Mouse (Mus musculus) embryo, embryonic 10.5 days (tissue): ENCODE measurements at regions not wholly inside any gene's neighbourhood (a gene's known extent, or its start where the extent isn't known, plus 50 kb on each side); places are given as distances from the start of the nearest gene placed in this dataset.
A peak's percentile ranks its signal among the peaks of the same experiment; 100 is the strongest.

Experiments
- DNase-seq: peaks from one replicate; pipeline ENCODE4 v3.0.0-alpha.2; 2015; ENCODE audit warnings: low spot score

GRCm38 (mm10) chr11:64579826-64580225 lies 143.4 kb upstream of the F930015N05Rik start:
- DNase-seq, result no peak

DNA sequence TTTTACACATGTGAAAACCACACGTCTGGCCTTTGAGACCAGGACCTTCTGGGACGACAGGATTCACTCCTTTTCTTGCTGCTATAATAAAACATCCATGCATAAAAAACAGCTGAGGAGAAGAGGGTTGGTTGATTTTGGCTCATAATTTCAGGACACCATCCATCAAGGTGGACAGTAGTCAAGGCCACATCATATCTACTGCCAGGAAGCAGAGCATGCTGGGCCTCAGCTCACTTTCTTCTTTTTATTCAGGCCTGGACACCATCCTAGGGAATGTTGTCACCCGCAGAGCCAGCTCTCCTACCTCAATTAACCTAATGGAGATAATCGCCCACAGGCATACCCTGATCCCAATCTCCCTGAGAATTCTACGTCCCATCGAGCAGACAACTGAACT lies 149.6 kb upstream of the F930015N05Rik start:
- no peak for DNase-seq

DNA sequence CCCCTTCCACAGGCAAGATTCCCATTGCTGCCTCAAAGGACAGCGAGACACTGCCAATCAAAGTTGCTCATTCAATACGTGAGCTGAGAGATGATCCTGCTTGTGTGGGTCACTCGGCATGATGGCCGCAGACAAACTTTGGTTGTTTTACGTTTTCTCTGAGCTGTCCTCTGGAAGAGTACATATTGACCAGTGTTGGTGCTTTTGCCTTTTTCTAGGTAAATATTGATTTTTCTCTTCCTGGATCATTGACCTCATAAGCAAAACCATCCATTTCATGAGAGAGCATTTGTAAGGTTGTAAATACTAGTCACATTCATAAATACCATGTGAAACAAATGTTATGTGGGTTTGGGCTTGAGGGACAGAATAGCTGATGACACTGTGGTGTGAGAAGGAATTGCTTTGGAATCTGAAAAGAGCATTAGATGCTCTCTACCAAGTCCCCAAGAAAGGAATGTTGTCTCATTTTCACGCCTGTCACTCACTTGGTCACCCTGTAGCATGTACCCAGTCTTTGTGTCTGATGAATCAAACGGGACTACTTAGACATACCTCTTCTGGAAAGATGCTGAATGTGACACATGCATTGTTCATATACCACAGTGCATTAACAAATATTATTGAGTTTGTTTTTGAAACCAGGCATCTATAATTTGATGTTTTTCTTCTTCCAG lies 150.7 kb upstream of the F930015N05Rik start:
- DNase-seq, result peak; percentile 55

DNA sequence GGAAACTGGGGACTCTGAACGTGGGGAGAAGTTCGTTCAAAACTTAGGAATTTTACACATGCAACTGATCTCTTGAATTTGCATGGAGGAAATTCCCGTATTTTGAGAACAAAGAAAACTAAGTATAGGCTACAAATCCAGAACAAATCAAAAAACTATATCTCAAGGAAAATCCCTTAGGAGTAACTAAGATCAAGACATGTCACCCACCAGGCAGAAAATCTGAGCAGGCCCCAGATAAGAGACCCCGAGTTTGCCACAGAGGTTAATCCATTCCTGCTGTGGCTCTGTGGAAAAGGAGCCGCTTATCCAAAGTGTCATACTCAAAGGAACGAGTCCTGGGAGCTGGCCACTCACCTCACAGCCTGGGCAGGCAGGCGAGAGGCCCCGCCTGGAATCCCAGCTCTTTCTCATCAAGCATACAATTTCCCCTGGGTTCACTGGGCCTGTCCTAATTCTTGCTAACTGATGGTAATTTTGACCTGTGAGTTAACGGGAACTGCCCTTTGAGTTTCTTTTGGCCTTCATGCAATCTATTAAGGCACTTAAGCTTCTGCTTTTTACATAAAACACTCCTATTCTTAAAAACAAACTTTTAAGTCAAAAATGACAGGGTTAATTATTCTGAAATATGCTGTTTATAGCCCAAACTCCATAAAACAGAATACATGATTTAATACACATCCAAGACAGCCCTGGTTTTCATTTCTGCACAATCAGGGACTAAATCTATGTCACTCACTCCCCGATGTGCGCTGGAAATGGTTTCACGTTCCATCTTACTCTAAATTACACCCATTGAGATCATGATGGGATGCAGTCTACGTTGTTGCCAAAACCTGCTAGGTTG lies 151.5 kb upstream of the F930015N05Rik start:
- DNase-seq, result peak; percentile 85

DNA sequence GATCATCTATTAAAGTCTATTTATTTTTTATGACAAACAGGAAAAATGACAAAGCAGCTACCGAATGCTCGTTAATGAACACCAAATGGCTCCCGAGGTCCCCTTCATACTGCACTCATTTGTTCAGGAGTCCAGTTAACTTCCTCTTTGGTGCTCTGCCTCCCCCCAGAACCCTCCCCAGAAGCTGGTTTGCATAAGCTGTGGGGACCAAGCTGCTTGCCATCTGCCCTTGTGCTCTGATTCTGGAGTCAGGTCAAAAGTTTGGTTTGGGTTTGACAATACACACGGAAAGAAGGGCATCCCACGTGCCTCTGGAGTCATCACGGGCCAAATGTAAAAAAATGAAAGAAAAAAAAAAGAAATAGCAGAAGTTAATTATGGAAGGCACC lies 152.1 kb upstream of the F930015N05Rik start:
- DNase-seq, result peak; percentile 59

DNA sequence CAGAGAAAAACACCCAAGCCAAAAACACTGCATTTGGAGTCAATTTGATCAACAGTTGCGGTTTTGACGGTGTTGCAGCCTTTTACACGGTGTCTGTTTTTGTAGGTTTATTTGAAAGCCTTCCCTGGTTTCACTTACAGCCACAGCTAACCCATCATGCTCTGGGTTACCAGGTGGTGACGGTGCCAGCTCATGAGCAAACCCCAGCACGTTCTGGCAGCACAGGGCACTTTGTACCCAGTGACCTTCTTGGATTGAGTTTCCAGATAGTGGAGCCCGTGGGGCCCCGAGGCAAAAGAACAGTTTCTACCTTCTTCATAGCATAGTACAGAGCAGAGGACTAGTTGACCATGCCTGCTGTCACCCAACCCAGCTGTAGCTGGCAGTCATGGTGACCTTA lies 152.6 kb upstream of the F930015N05Rik start:
- peak; percentile 11 for DNase-seq

DNA sequence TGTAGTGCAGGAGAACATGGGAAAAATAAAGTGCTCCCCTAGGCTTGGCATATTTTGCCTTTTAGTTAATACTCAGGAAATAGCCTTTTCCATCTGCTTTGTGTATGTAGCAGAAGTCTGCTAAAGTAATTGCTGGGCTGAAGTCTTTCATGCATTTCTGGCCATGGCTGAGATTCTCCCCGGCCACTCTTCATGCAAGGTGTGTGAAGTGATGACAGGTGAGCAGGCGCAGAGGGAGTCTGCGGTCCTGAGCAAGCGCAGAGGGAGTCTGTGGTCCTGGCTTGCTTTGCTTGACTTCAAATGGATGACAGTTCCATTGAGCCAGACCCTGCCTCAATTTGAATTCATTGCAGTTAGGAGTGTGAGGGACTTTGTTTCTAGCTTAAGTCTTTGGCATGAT lies 153.6 kb upstream of the F930015N05Rik start:
- no peak for DNase-seq

- no peak for DNase-seq
These were observed 155.8 kb upstream of the F930015N05Rik start for GRCm38 (mm10) chr11:64592253-64592652.

GRCm38 (mm10) chr11:64597305-64597704 lies 160.9 kb upstream of the F930015N05Rik start:
- DNase-seq, result no peak

DNA sequence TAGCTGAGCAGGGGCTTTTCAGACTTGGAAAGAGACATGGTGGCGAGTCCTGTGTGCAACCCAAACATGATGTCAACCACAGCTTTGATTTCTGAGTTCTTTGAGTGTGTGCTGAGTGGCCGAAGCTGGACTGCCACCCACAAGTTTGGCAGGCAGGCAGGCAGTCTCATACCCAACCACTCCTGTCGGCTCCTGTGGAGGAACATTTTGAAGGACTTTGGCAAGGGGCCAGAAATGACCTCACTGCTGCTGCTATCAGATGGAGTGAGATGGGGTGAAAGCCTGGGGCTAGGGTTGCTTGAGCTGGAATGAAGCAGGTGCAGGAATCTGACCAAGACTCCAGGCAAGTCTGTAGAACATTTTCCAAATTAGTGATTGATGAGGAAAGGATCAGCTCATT lies 162.7 kb upstream of the F930015N05Rik start:
- no peak for DNase-seq

- peak; percentile 12 for DNase-seq
These were observed 164.0 kb upstream of the F930015N05Rik start for GRCm38 (mm10) chr11:64600201-64601102.

DNA sequence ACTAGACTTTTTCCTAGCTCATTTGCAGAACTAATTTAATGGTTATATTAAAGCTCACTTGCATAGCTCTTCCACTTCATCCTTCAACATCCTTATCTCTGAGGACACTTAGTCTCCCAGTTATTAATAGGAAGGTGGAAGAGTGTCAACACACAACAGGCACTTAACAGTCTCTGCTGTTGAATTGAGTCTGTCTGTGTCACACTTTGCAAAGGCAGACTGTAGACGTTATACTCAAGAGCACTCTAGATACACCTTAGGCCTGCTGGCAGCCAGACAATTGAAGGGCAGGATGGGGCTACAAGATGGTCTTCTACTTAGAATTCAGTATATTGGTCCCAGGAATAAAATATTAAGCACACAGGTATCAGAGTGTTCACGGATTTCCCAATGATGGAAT lies 172.6 kb upstream of the F930015N05Rik start:
- DNase-seq, result no peak

GRCm38 (mm10) chr11:64610724-64611123 lies 174.3 kb upstream of the F930015N05Rik start:
- DNase-seq, result no peak

DNA sequence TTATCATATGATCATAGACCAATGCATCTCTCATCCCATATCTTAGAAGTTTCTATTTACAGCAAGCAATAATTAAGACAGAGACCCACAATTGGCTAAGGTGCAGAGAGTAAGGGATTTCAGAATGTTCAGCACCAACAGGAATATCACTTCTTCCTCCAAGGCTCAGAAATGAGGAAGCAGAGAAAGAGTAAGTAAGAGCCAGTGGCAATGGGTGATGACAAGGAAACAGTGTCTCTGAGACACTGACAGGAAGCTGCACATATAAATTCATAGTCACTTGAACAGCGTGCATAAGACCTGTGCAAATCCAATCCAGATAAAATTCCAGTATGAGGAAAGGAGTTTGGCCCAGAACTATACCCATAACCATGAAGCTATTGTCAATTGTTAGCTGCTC lies 178.7 kb upstream of the F930015N05Rik start:
- no peak for DNase-seq

- no peak for DNase-seq
These were observed 182.4 kb upstream of the F930015N05Rik start for GRCm38 (mm10) chr11:64618631-64619385.

DNA sequence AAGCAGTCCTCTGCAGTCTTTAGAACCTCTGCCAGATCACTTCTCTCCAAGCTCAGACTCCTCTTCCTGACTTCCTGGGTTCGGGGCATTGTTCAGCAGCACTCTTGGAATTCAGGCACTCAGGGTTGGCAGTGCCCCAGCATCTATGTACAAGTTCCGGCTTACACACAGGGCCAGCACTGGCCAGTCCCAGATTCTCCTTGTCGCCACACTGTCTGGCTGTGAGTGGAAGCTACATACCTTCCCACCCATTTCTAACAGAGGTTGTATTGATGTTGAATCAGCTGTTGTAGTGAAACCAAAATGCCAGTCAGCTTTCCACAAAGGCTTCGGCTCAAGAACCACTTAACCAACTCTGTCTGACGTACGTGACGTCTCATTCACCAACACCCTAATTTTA lies 190.7 kb upstream of the F930015N05Rik start:
- DNase-seq, result no peak

DNA sequence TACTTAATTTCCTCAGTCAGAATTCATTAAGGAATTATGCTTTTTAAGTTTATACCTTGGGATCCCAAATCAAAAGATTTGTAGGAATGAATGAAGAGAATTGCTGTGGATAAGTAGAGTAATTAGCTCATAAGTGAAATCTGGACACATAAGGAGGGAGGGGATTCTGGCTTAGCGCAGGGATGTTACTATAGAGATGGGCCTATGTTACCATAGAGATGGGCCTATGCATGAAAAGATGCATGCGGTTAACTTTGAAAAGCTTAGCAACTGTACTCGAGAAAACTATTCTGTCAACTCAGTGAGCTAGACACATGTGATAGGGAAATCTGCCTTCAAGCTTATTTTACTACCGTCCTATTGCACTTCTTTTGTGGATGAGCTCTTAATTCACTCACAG lies 204.5 kb upstream of the F930015N05Rik start:
- DNase-seq, result no peak

DNA sequence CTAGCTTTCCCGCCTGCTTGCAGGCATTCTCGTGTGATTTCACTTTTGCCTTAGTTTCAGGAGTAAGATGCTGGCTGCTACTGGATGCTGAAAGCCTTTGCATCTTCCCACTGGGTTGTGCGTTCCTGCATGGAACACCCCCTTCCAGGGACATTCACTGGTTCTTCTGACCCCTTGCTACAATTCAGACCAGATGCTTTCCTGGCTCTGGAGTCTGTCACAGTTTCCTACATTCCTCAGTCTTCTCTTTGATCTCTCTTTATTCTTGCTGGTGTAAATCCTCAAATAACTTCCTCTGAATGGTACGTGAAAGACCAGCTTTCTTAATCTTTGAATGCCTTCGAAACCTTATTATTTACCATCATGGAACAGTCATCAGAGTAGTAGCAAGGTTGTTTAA lies 206.7 kb upstream of the F930015N05Rik start:
- DNase-seq, result peak; percentile 42

DNA sequence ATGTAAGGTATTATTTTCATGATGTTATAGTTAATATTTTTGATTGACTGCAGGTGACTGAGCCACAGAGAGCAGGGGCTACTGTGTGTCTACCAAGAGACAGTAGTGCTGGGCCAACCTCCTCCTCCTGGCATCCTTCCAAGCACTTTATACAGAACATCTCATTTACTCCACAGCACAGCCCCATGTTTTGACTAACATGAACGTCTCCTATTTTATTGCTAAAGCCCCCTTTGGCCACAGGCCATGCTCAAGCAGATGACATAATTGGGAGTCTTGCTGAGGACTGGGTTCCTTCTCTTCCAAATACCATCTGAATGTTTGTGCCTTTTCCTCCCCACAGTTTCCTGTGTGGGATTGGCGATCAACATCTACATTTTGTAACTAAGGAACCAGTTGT lies 211.5 kb upstream of the F930015N05Rik start:
- DNase-seq, result no peak

- DNase-seq, result no peak
These were observed 214.3 kb upstream of the F930015N05Rik start for GRCm38 (mm10) chr11:64650571-64651282.

- no peak for DNase-seq
These were observed 216.4 kb upstream of the F930015N05Rik start for GRCm38 (mm10) chr11:64652811-64653210.
